Mouse (Mus musculus): ENCODE measurements at regions not wholly inside any gene's neighbourhood (a gene's known extent, or its start where the extent isn't known, plus 50 kb on each side); places are given as distances from the start of the nearest gene placed in this dataset.
A peak's percentile ranks its signal among the peaks of the same experiment; 100 is the strongest.

- DNase-seq (ENCODE audit: low spot score), result no peak
Measured at GRCm38 (mm10) chr15:10838584-10839288, 113.4 kb upstream of the C1qtnf3 start.

DNA sequence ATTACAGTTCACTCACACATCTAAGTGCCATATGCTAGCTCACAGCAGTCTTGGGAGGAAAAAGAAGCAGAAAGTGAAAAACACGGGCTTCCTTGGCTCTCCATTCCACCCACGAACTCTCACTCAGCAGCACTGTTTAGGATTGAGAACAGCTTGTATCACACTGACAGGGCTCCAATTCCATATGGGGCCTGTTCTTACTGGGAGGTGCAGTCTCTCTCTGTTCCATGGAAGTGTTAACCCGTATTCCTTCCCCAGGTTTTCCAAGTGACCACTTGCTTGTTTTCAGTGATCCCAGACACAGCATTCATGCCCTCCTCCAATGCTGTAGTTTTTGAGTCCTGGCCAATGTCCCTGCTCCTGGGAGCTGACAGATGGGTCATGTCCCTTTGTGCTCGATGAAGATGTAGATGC is 111.5 kb upstream of the C1qtnf3 start:
- no peak for DNase-seq (ENCODE audit: low spot score)

GRCm38 (mm10) chr15:10843060-10843695 is 109.0 kb upstream of the C1qtnf3 start:
- no peak for DNase-seq (ENCODE audit: low spot score)

DNA sequence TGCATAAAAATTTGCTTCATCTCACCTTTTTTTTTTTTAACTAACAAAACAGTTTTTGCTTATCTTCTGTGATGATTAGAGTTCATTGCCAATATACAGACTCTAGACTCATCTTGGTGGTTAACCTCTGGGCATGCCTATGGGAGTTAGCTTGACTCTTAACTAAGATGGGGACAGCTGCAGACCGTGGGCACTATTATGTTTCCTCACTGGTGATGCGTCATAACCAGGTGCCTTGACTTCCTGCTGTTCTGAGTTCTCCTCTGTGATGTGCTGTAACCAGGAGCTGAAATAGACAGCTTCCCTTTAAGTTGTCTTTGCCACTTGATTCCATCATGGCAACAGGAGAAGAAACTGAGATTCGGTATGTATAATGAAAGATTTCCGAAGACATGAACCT is 105.4 kb upstream of the C1qtnf3 start:
- no peak for DNase-seq (ENCODE audit: low spot score)

GRCm38 (mm10) chr15:10864004-10864775 is 87.9 kb upstream of the C1qtnf3 start:
- DNase-seq (ENCODE audit: low spot score), result no peak

DNA sequence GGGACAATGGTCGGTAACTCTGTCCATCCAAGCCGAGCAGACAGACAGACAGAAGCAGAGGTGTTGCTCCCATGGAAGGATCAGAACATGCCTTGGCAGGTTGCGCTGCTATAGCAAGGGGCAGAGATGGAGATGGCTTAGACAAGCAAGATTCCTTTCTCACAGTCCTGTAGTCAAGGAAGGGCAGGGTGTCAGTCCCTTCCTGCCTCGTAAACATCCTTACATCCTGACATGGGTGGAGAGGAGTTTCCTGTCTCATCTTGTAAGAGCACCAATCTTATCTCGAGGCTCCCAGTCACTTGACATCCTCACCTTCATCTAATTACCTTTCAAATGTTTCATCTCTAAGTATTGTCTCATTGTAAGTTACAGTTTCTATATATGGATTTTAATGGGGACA is 87.0 kb upstream of the C1qtnf3 start:
- no peak for DNase-seq (ENCODE audit: low spot score)

GRCm38 (mm10) chr15:10866794-10867193 is 85.3 kb upstream of the C1qtnf3 start:
- no peak for DNase-seq (ENCODE audit: low spot score)

GRCm38 (mm10) chr15:10868115-10868514 is 84.0 kb upstream of the C1qtnf3 start:
- DNase-seq (ENCODE audit: low spot score), result no peak

DNA sequence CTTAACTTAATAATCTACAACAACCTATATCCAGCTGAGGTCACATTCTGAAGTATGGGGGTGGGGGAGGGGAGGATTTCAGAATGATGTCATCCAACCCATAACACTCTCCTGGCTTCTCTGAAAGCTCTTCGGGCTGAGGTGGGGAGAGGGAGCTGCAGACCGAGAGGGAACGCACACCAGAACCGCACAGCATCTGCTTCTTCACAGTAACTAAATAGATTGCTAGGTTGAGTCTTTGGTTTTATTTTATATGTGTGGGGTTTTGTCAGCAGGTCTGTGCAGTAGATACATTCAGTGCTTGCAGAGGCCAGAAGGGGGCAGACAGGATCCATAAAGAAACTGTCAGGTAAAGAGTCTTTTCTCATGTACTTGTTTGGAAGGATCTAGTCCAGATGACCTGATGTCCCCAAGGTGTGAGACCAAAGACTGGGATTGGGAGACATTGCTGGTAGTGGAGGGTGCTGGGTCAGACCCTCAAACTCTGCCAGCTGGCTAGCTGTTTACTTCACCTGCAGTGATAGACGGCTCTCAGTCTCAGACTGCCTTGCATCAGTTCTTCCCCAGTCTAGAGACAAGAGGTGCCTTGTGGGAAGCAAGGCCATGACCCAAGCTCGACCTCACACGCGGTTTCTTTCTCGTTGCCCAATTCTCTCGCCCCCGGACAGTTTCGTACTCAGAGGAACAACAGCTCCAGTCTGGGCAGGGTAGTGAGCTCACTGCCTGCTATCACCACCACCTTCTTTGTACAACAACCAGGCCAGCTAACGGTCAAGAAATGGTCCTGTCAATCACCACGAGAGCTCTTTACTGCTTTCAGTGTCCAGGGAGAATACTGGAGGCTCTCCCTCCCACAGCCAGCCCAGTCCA is 83.2 kb upstream of the C1qtnf3 start:
- peak; percentile 34 for DNase-seq (ENCODE audit: low spot score)

DNA sequence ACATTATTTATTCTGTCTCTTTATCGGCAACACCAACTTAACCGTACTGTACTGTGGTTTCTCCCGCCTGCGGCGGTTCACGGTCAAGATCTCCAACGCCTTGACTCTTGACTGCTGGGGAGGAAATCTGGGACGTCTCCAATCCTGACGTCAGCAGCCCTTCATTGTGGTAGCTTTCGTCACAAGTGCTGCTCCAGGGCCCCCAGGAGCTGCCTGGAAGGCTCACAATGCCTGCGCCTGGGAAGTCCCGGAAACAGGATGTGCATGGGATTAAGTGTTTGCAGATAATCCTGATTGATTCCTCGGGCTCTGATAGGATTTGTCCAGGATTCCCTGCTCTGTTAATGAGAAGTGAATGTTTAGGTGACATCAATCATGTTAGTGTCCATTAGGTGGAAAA is 82.3 kb upstream of the C1qtnf3 start:
- DNase-seq (ENCODE audit: low spot score), result peak; percentile 14

- peak; percentile 19 for DNase-seq (ENCODE audit: low spot score)
Measured at GRCm38 (mm10) chr15:10872322-10872967, 79.7 kb upstream of the C1qtnf3 start.

GRCm38 (mm10) chr15:10876328-10876727 is 75.8 kb upstream of the C1qtnf3 start:
- no peak for DNase-seq (ENCODE audit: low spot score)

- DNase-seq (ENCODE audit: low spot score), result no peak
Measured at GRCm38 (mm10) chr15:10881726-10882125, 70.4 kb upstream of the C1qtnf3 start.

- DNase-seq (ENCODE audit: low spot score), result no peak
Measured at GRCm38 (mm10) chr15:10887990-10888389, 64.1 kb upstream of the C1qtnf3 start.

- peak; percentile 45 for DNase-seq (ENCODE audit: low spot score)
Measured at GRCm38 (mm10) chr15:10890220-10890921, 61.8 kb upstream of the C1qtnf3 start.

- no peak for DNase-seq (ENCODE audit: low spot score)
Measured at GRCm38 (mm10) chr15:10898309-10898708, 53.8 kb upstream of the C1qtnf3 start.

GRCm38 (mm10) chr15:10898715-10899486 is 53.2 kb upstream of the C1qtnf3 start:
- no peak for DNase-seq (ENCODE audit: low spot score)

DNA sequence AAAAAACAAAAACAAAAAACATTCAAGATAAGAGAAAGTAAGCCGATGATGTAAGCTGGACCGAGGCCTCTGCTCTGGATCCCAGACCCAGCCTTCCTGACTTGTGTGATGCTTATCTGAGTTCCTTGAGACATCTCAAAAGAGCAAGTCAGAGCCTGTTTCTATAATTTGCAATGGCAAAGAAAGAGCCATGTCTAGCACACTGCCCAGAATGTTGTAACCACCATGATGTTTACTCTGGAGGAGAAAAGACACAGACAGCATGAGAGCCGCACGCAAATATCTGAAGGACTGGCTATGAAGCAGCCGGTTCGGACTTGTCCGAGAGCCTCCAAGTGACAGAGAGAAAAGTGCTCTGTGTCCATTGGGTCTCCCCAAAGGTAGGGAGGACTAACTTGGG is 52.2 kb upstream of the C1qtnf3 start:
- DNase-seq (ENCODE audit: low spot score), result no peak

- no peak for DNase-seq (ENCODE audit: low spot score)
Measured at GRCm38 (mm10) chr15:10901075-10901474, 51.1 kb upstream of the C1qtnf3 start.

GRCm38 (mm10) chr15:10901745-10902262 is 50.3 kb upstream of the C1qtnf3 start:
- no peak for DNase-seq (ENCODE audit: low spot score)

Measured in yolk sac, embryonic 10.5 days (tissue).